In genomic region chr16:57369846-57370496, GRCm38 (mm10) we compare ENCODE assay signal across 15 mouse cellular contexts. TPM values are rescaled to one million over a fixed set of nuclear protein-coding genes. Genes with fewer than 3 reads are reported as not detected.
DNase-seq lines count a peak whose midpoint lies in the region; ATAC-seq lines count a peak whose summit lies in the region.
"Had no signal": no experiment of that assay in that cellular context is flagged by ENCODE, and none has a peak within 500 bp of the region (broad histone marks: within the 10 kb centered on the region; RNA-seq: fewer than 3 reads in every experiment).

No protein-coding gene starts in this region.

- no peaks in the 10 kb centered on the region for H3K27me3 ChIP-seq in hindbrain, embryonic 10.5 days (ENCODE audit: insufficient read depth, poor library complexity, severe bottlenecking)
- no peaks in the 10 kb centered on the region for H3K27me3 ChIP-seq in hindbrain, embryonic 16.5 days (replicated peaks; ENCODE audit: control insufficient read depth, insufficient read depth, low read length)
- H3K27me3 ChIP-seq in limb, embryonic 10.5 days (ENCODE audit: low read depth, poor library complexity, severe bottlenecking) = no peaks in the 10 kb centered on the region
- H3K27me3 ChIP-seq: embryonic facial prominence, embryonic 15.5 days; hindbrain, embryonic 15.5 days; limb, embryonic 12.5 days had no signal

- no peaks in the 10 kb centered on the region for H3K9me3 ChIP-seq in hindbrain, embryonic 10.5 days
- H3K9me3 ChIP-seq in hindbrain, embryonic 16.5 days (ENCODE audit: control insufficient read depth, low read length) = no peaks in the 10 kb centered on the region
- H3K9me3 ChIP-seq in limb, embryonic 10.5 days (replicated peaks) = no peaks in the 10 kb centered on the region
- H3K9me3 ChIP-seq: embryonic facial prominence, embryonic 15.5 days; hindbrain, embryonic 15.5 days; limb, embryonic 12.5 days had no signal

- H3K9ac ChIP-seq in hindbrain, embryonic 16.5 days (ENCODE audit: low read depth, low read length) = no peak overlapping the region
- H3K9ac ChIP-seq: embryonic facial prominence, embryonic 15.5 days; hindbrain, embryonic 15.5 days; limb, embryonic 12.5 days had no signal

- no peak for ATAC-seq in hindbrain, embryonic 16.5 days
- ATAC-seq: forebrain, embryonic 16.5 days had no signal

- no peaks in the 10 kb centered on the region for H3K36me3 ChIP-seq in hindbrain, embryonic 10.5 days
- no peaks in the 10 kb centered on the region for H3K36me3 ChIP-seq in hindbrain, embryonic 16.5 days (ENCODE audit: control insufficient read depth, insufficient read depth, low read length)
- H3K36me3 ChIP-seq in limb, embryonic 10.5 days = no peaks in the 10 kb centered on the region
- H3K36me3 ChIP-seq: embryonic facial prominence, embryonic 15.5 days; hindbrain, embryonic 15.5 days; limb, embryonic 12.5 days had no signal

- 86% methylated on average over 8 of the region's 8 CpGs for WGBS in hindbrain, embryonic 10.5 days
- 90% methylated on average over 8 of the region's 8 CpGs for WGBS in hindbrain, embryonic 16.5 days
- WGBS in limb, embryonic 10.5 days = 75% methylated on average over 8 of the region's 8 CpGs

- H3K27ac ChIP-seq in hindbrain, embryonic 10.5 days = peak overlapping the region; percentile 35; the same call in 1 of the 2 replicates
- H3K27ac ChIP-seq in hindbrain, embryonic 16.5 days (ENCODE audit: low read depth, low read length) = no peak overlapping the region
- H3K27ac ChIP-seq in limb, embryonic 10.5 days = peak overlapping the region; percentile 53
- H3K27ac ChIP-seq: embryonic facial prominence, embryonic 15.5 days; hindbrain, embryonic 15.5 days; limb, embryonic 12.5 days had no signal

- H3K4me3 ChIP-seq in hindbrain, embryonic 10.5 days = no peak overlapping the region
- H3K4me3 ChIP-seq in hindbrain, embryonic 16.5 days (ENCODE audit: low read length) = no peak overlapping the region
- no peak overlapping the region for H3K4me3 ChIP-seq in limb, embryonic 10.5 days
- H3K4me3 ChIP-seq: embryonic facial prominence, embryonic 15.5 days; hindbrain, embryonic 15.5 days; limb, embryonic 12.5 days had no signal

- DNase-seq in adrenal gland, postnatal 14 days = peak; percentile 49
- DNase-seq in adrenal gland, postnatal 25 days = no peak
- DNase-seq in hindbrain, embryonic 10.5 days (ENCODE audit: low spot score) = no peak
- DNase-seq in kidney, adult 18-20 months = peak; percentile 22
- DNase-seq in limb, embryonic 10.5 days (ENCODE audit: low spot score) = peak; percentile 30
- DNase-seq in layer of hippocampus, postnatal 25 days (ENCODE audit: extremely low spot score in 1 of 2, low spot score in 1 of 2) = no peak
- no peak for DNase-seq in cerebellum, adult 9-10 months
- DNase-seq: cerebellum, postnatal 36 days; lung, adult 2 months had no signal

- H3K4me2 ChIP-seq in hindbrain, embryonic 16.5 days (ENCODE audit: low read length) = no peak overlapping the region
- H3K4me2 ChIP-seq: embryonic facial prominence, embryonic 15.5 days; hindbrain, embryonic 15.5 days; limb, embryonic 12.5 days; midbrain, embryonic 11.5 days had no signal

- peaks cover 14% of the 10 kb centered on the region for H3K4me1 ChIP-seq in hindbrain, embryonic 10.5 days (replicated peaks)
- H3K4me1 ChIP-seq in hindbrain, embryonic 16.5 days (ENCODE audit: control insufficient read depth, insufficient read depth, low read depth, low read length) = no peaks in the 10 kb centered on the region
- H3K4me1 ChIP-seq in limb, embryonic 10.5 days = peaks cover 50% of the 10 kb centered on the region
- H3K4me1 ChIP-seq: hindbrain, embryonic 15.5 days had no signal

RNA-seq across cellular contexts. Expression of gene Filip1l, which starts 17.1 kb away (rescaled TPM):
- 20.6 and 26.5 TPM in 2 replicates for total RNA-seq in adrenal gland, postnatal 14 days (2021)
- 15.5 and 17.7 TPM in 2 replicates for total RNA-seq in adrenal gland, postnatal 25 days (2021)
- 5.8 and 8.5 TPM in 2 replicates for polyA plus RNA-seq in hindbrain, embryonic 10.5 days (2016; fragmentation: Nextera tagmentation; extraction: Ambion mirVana)
- polyA plus RNA-seq in hindbrain, embryonic 16.5 days (2015; fragmentation: Nextera tagmentation; extraction: Ambion mirVana) = 2.2 and 3.2 TPM in 2 replicates
- polyA plus RNA-seq in limb, embryonic 10.5 days (2016; fragmentation: Nextera tagmentation; extraction: Ambion mirVana) = 10.7 and 14.4 TPM in 2 replicates
- total RNA-seq in layer of hippocampus, postnatal 25 days (2021) = 1 to 10 TPM; 3.1 to 3.9 TPM

Comparison
In these comparisons a context has a peak if more than half of its experiments do, and no peak if none do; other contexts are left out.
1. DNase-seq: peak in adrenal gland, postnatal 14 days (single experiment), kidney, adult 18-20 months (single experiment) and limb, embryonic 10.5 days (single experiment); none in adrenal gland, postnatal 25 days (single experiment), hindbrain, embryonic 10.5 days (single experiment), layer of hippocampus, postnatal 25 days (0 of 2) and cerebellum, adult 9-10 months (single experiment).